Mouse (Mus musculus): ENCODE measurements around the gene Hoxd3. TPM values are rescaled to one million over a fixed set of nuclear protein-coding genes. Genes with fewer than 3 reads are reported as not detected.
A peak's percentile ranks its signal among the peaks of the same experiment; 100 is the strongest.

The Hoxd3 gene
- polyA plus RNA-seq, 1 experiment from 2014 or later = 0.08 TPM

DNA sequence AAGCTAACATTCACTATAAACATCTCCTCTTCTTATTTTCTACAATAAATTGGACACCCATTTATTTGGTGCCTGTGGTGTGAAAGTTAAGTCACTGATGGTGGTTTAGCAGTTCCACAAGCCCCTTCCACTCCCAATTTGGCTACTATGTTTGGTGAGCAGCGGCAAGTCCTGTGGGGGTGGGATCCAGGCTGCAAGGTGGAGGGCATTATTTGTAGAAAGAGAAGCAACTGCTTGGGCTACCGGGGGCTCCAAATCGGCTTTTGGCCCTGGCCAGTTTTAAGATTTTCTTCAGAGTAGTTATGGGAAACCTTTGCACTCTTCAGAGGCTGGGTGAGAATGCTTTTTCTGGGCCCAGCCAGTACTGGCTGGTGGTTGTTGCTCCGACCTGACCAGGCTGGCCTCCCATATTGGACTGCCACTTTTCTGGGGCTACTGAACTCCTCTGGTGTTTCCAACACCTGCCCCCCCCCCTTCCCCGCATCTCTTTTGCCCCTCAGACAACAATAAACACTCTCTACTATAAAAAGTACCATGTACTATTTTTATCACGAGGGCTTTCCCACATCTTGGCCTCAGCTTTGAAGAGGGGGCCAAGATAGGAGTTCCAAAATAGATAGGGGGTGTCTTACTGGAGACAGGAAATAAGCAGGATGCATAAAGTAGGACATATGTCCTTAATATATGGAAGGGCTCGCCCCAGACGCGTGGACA, 20.2 kb downstream of the Hoxd3 start:
- peak; percentile 41 for DNase-seq (ENCODE audit: low spot score)
- Histone ChIP-seq H3K36me3 (ENCODE audit: control insufficient read depth, insufficient read depth, low read length) (no peaks in the 10 kb centered on the region), H3K4me3 (ENCODE audit: low read depth, low read length) (no peak overlapping the region), H3K4me1 (replicated peaks; ENCODE audit: control insufficient read depth, insufficient read depth, low read length) (peaks cover 9% of the 10 kb centered on the region), H3K27me3 (ENCODE audit: control insufficient read depth, insufficient read depth, low read length) (peaks cover 96% of the 10 kb centered on the region), H3K9ac (ENCODE audit: low read length) (no peak overlapping the region), H3K4me2 (ENCODE audit: low read depth, low read length, severe bottlenecking) (no peak overlapping the region), H3K27ac (ENCODE audit: low read depth, low read length) (no peak overlapping the region), H3K9me3 (ENCODE audit: control insufficient read depth, low read length) (no peaks in the 10 kb centered on the region)
- ATAC-seq (replicated peaks; ENCODE audit: low FRiP score) = no peak
- 3% methylated on average over 9 of the region's 9 CpGs for WGBS

DNA sequence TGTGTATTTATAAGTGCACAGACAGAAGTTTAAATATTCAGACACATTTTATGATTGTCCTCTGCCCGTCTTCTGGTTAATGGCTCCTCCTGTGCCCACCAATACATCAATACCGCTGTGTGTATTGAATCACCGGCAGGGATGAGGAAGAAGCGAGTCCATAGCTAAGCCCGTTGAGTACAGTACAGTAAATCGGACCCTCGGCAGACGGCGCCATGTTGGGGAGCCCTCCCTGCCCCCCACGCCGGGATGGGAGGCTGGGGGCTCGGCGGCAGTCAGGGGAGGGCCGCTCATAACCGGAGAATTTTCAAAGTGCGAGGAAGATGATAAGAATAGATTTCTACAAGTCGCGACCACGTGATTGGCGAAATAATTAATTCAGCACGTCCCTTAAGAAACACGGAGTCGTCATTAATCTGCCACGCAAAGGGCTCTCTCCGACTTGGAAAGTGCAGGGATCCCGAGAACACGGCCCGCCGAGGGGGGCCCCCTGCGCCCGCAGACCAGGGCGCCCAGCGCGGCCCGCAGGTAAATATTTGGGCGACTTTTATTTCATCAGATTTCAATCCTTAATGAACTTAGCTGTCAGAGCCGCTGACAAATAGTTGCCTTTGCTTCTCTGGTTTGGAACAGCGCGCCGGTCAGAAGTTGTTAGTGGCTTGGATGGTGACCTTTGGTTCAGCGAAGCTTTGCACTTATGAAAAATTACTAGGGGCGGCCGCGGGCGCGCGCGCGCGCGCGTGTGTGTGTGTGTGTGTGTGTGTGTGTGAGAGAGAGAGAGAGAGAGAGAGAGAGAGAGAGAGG, 21.0 kb downstream of the Hoxd3 start:
- H3K4me3 ChIP-seq (ENCODE audit: low read depth, low read length) = no peak overlapping the region
- peak; percentile 51 for DNase-seq (ENCODE audit: low spot score)

GRCm38 (mm10) chr2:74733317-74733661, 21.6 kb downstream of the Hoxd3 start:
- Histone ChIP-seq H3K27ac (ENCODE audit: low read depth, low read length) (no peak overlapping the region), H3K4me3 (ENCODE audit: low read depth, low read length) (no peak overlapping the region), H3K9ac (ENCODE audit: low read length) (no peak overlapping the region), H3K9me3 (ENCODE audit: control insufficient read depth, low read length) (no peaks in the 10 kb centered on the region), H3K27me3 (ENCODE audit: control insufficient read depth, insufficient read depth, low read length) (peaks cover 96% of the 10 kb centered on the region), H3K36me3 (ENCODE audit: control insufficient read depth, insufficient read depth, low read length) (no peaks in the 10 kb centered on the region), H3K4me1 (replicated peaks; ENCODE audit: control insufficient read depth, insufficient read depth, low read length) (peaks cover 5% of the 10 kb centered on the region; the same call in 1 of the 2 replicates), H3K4me2 (ENCODE audit: low read depth, low read length, severe bottlenecking) (no peak overlapping the region)
- ATAC-seq (replicated peaks; ENCODE audit: low FRiP score) = no peak
- peak; percentile 49 for DNase-seq (ENCODE audit: low spot score)
- WGBS = 2% methylated on average over 16 of the region's 16 CpGs

More for the DNA sequence above, 21.0 kb downstream of the Hoxd3 start:
- H3K4me2 ChIP-seq (ENCODE audit: low read depth, low read length, severe bottlenecking) = no peak overlapping the region
- H3K36me3 ChIP-seq (ENCODE audit: control insufficient read depth, insufficient read depth, low read length) = no peaks in the 10 kb centered on the region
- WGBS = 2% methylated on average over 52 of the region's 52 CpGs
- H3K27ac ChIP-seq (ENCODE audit: low read depth, low read length) = no peak overlapping the region
- H3K4me1 ChIP-seq (replicated peaks; ENCODE audit: control insufficient read depth, insufficient read depth, low read length) = peaks cover 5% of the 10 kb centered on the region; the same call in 1 of the 2 replicates
- H3K27me3 ChIP-seq (ENCODE audit: control insufficient read depth, insufficient read depth, low read length) = peaks cover 96% of the 10 kb centered on the region
- H3K9ac ChIP-seq (ENCODE audit: low read length) = no peak overlapping the region
- ATAC-seq (replicated peaks; ENCODE audit: low FRiP score) = no peak
- H3K9me3 ChIP-seq (ENCODE audit: control insufficient read depth, low read length) = no peaks in the 10 kb centered on the region

DNA sequence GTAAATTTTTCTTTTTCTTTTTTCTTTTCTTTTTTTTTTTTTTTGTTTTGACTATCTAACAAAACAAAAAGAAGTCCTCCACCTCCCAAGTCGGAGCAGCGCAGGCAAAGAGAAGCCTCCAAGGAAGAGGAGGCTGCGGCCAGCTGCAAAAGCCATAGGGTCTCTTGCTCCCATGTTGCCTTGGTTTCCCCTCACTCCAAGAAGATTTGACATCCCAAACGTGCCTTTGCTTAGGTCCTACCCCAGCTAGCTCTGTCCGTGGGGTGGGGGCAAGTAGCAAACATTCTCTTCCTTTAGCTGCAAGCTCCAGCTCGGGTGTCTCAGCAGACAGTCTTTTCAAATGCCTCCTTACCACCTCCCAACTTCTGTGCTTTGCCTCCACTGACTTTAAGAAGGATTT, 22.0 kb downstream of the Hoxd3 start:
- Histone ChIP-seq H3K36me3 (ENCODE audit: control insufficient read depth, insufficient read depth, low read length) (no peaks in the 10 kb centered on the region), H3K9ac (ENCODE audit: low read length) (no peak overlapping the region), H3K9me3 (ENCODE audit: control insufficient read depth, low read length) (no peaks in the 10 kb centered on the region), H3K4me1 (replicated peaks; ENCODE audit: control insufficient read depth, insufficient read depth, low read length) (peaks cover 5% of the 10 kb centered on the region; the same call in 1 of the 2 replicates), H3K4me2 (ENCODE audit: low read depth, low read length, severe bottlenecking) (no peak overlapping the region), H3K4me3 (ENCODE audit: low read depth, low read length) (no peak overlapping the region), H3K27ac (ENCODE audit: low read depth, low read length) (no peak overlapping the region), H3K27me3 (ENCODE audit: control insufficient read depth, insufficient read depth, low read length) (peaks cover 96% of the 10 kb centered on the region)
- WGBS = 2% methylated on average over 6 of the region's 6 CpGs
- peak; percentile 56 for DNase-seq (ENCODE audit: low spot score)
- no peak for ATAC-seq (replicated peaks; ENCODE audit: low FRiP score)

GRCm38 (mm10) chr2:74734451-74734850, 22.7 kb downstream of the Hoxd3 start:
- Histone ChIP-seq H3K27ac (ENCODE audit: low read depth, low read length) (no peak overlapping the region), H3K36me3 (ENCODE audit: control insufficient read depth, insufficient read depth, low read length) (no peaks in the 10 kb centered on the region), H3K4me3 (ENCODE audit: low read depth, low read length) (no peak overlapping the region), H3K4me1 (replicated peaks; ENCODE audit: control insufficient read depth, insufficient read depth, low read length) (peaks cover 5% of the 10 kb centered on the region; the same call in 1 of the 2 replicates), H3K9me3 (ENCODE audit: control insufficient read depth, low read length) (no peaks in the 10 kb centered on the region), H3K4me2 (ENCODE audit: low read depth, low read length, severe bottlenecking) (no peak overlapping the region), H3K9ac (ENCODE audit: low read length) (no peak overlapping the region), H3K27me3 (ENCODE audit: control insufficient read depth, insufficient read depth, low read length) (peaks cover 96% of the 10 kb centered on the region)
- ATAC-seq (replicated peaks; ENCODE audit: low FRiP score) (no peak), DNase-seq (ENCODE audit: low spot score) (peak; percentile 52)
- WGBS = 2% methylated on average over 13 of the region's 13 CpGs

GRCm38 (mm10) chr2:74734996-74735811, 23.5 kb downstream of the Hoxd3 start:
- DNase-seq (ENCODE audit: low spot score) (peak; percentile 61), ATAC-seq (replicated peaks; ENCODE audit: low FRiP score) (no peak)
- H3K9ac ChIP-seq (ENCODE audit: low read length) = no peak overlapping the region
- H3K27me3 ChIP-seq (ENCODE audit: control insufficient read depth, insufficient read depth, low read length) = peaks cover 98% of the 10 kb centered on the region
- no peaks in the 10 kb centered on the region for H3K9me3 ChIP-seq (ENCODE audit: control insufficient read depth, low read length)
- no peaks in the 10 kb centered on the region for H3K36me3 ChIP-seq (ENCODE audit: control insufficient read depth, insufficient read depth, low read length)
- H3K4me3 ChIP-seq (ENCODE audit: low read depth, low read length) = no peak overlapping the region
- peaks cover 5% of the 10 kb centered on the region; the same call in 1 of the 2 replicates for H3K4me1 ChIP-seq (replicated peaks; ENCODE audit: control insufficient read depth, insufficient read depth, low read length)
- H3K27ac ChIP-seq (ENCODE audit: low read depth, low read length) = no peak overlapping the region
- no peak overlapping the region for H3K4me2 ChIP-seq (ENCODE audit: low read depth, low read length, severe bottlenecking)
- WGBS = under 1% methylated on average over 27 of the region's 27 CpGs

GRCm38 (mm10) chr2:74735851-74736687, 24.3 kb downstream of the Hoxd3 start:
- Histone ChIP-seq H3K4me1 (replicated peaks; ENCODE audit: control insufficient read depth, insufficient read depth, low read length) (peaks cover 5% of the 10 kb centered on the region; the same call in 1 of the 2 replicates), H3K4me3 (ENCODE audit: low read depth, low read length) (no peak overlapping the region), H3K9me3 (ENCODE audit: control insufficient read depth, low read length) (no peaks in the 10 kb centered on the region), H3K27ac (ENCODE audit: low read depth, low read length) (no peak overlapping the region), H3K4me2 (ENCODE audit: low read depth, low read length, severe bottlenecking) (peak overlapping the region; percentile 24; the same call in 1 of the 2 replicates), H3K27me3 (ENCODE audit: control insufficient read depth, insufficient read depth, low read length) (peaks cover 98% of the 10 kb centered on the region), H3K9ac (ENCODE audit: low read length) (no peak overlapping the region), H3K36me3 (ENCODE audit: control insufficient read depth, insufficient read depth, low read length) (no peaks in the 10 kb centered on the region)
- under 1% methylated on average over 42 of the region's 42 CpGs for WGBS
- ATAC-seq (replicated peaks; ENCODE audit: low FRiP score) (no peak), DNase-seq (ENCODE audit: low spot score) (peak; percentile 62)

Measured in forebrain, embryonic 11.5 days (tissue).